Mouse (Mus musculus) hindbrain, postnatal 0 days (tissue): ENCODE measurements around the gene Setdb1. TPM values are rescaled to one million over a fixed set of nuclear protein-coding genes. Genes with fewer than 3 reads are reported as not detected.

Experiments
- ATAC-seq: fragments of 200-750 bp; cut with Nextera tagmentation; 2 replicates; pipeline ENCODE4 v1.8.0; 2017; ENCODE audit warnings: mild to moderate bottlenecking, moderate TSS enrichment, moderate library complexity
- DNase-seq: peaks from one replicate; pipeline ENCODE4 v3.0.0-alpha.2; 2015; ENCODE audit warnings: low spot score
- H3K27ac ChIP-seq: fragments of 300-500 bp; sonication (generic); 2 replicates; pipeline ENCODE4 v1.5.1; 2014; ENCODE audit warnings: mild to moderate bottlenecking
- H3K27me3 ChIP-seq: fragments of 300-500 bp; sonication (generic); 2 replicates; pipeline ENCODE4 v1.6.1; 2014; ENCODE audit warnings: low read length, mixed read lengths; ENCODE audit not compliant: insufficient read depth
- H3K36me3 ChIP-seq: fragments of 300-500 bp; sonication (generic); 2 replicates; pipeline ENCODE4 v1.6.1; 2014; ENCODE audit warnings: low read length, mixed read lengths; ENCODE audit not compliant: insufficient read depth
- H3K4me1 ChIP-seq: fragments of 300-500 bp; sonication (generic); 2 replicates; pipeline ENCODE4 v1.6.1; 2014; ENCODE audit warnings: antibody characterized with exemption, low read length, mixed read lengths; ENCODE audit not compliant: insufficient read depth
- H3K4me2 ChIP-seq: fragments of 300-500 bp; sonication (generic); 2 replicates; pipeline ENCODE4 v1.6.1; 2014; ENCODE audit warnings: low read depth, mild to moderate bottlenecking, low read length, moderate library complexity, mixed read lengths
- H3K4me3 ChIP-seq: fragments of 300-500 bp; sonication (generic); 2 replicates; pipeline ENCODE4 v1.5.1; 2014; ENCODE audit warnings: low read length
- H3K9ac ChIP-seq: fragments of 300-500 bp; sonication (generic); replicated peaks from 2 replicates; pipeline ENCODE4 v1.6.1; 2014; ENCODE audit warnings: mild to moderate bottlenecking, low read length, moderate library complexity, mixed read lengths
- H3K9me3 ChIP-seq: fragments of 300-500 bp; sonication (generic); 2 replicates; pipeline ENCODE4 v1.6.1; 2016; ENCODE audit warnings: low read length, mixed read lengths
- CTCF ChIP-seq: IDR thresholded peaks from 2 replicates; pipeline ENCODE4 v1.5.1; 2016; ENCODE audit warnings: antibody characterized with exemption, control low read depth, low read depth
- WGBS: fragments of 180-500 bp; shearing (Covaris S2); extraction: QIAGEN DNeasy Blood & Tissue Kit; methylation state at CpG from one replicate; pipeline ENCODE4 v1.1.7; 2014; 5-methylcytosine and 5-hydroxymethylcytosine counted together
- polyA plus RNA-seq: library from polyadenylated mRNA; unstranded; fragments of >200 nt; fragmentation: Nextera tagmentation; extraction: Ambion mirVana; gene quantifications from 2 replicates; pipeline ENCODE4 v1.2.1, GENCODE M21; 2015
- total RNA-seq: library from RNA; depleted of rRNA; stranded (reverse); fragments of >200 nt; gene quantifications from 2 replicates; pipeline ENCODE4 v1.2.3, GENCODE M21; 2014

Setdb1 gene
- total and polyA plus RNA-seq, 2 experiments from 2014 or later: 26.5 to 50.8 TPM

GRCm38 (mm10) chr3:95314075-95314474 is 42.9 kb downstream of the Setdb1 start:
- no peaks in the 10 kb centered on the region for H3K4me1 ChIP-seq
- no peak overlapping the region for H3K9ac ChIP-seq
- no peak for TF ChIP-seq CTCF
- no peaks in the 10 kb centered on the region for H3K36me3 ChIP-seq
- H3K9me3 ChIP-seq: no peaks in the 10 kb centered on the region
- H3K27ac ChIP-seq: peak overlapping the region; percentile 92
- peak overlapping the region; percentile 86 for H3K4me2 ChIP-seq
- WGBS: 65% methylated on average over 6 of the region's 6 CpGs
- 0 out of 2 replicates have a peak overlapping the region, but pooled peaks have one; percentile 79 for H3K4me3 ChIP-seq
- no peak for ATAC-seq
- no peak for DNase-seq
- no peaks in the 10 kb centered on the region for H3K27me3 ChIP-seq

GRCm38 (mm10) chr3:95313476-95313875 is 43.5 kb downstream of the Setdb1 start:
- ATAC-seq (no peak), DNase-seq (no peak)
- H3K4me2 ChIP-seq: no peak overlapping the region
- H3K9ac ChIP-seq: no peak overlapping the region
- no peaks in the 10 kb centered on the region for H3K9me3 ChIP-seq
- TF ChIP-seq CTCF: no peak
- H3K4me3 ChIP-seq: no peak overlapping the region
- H3K27ac ChIP-seq: no peak overlapping the region
- 45% methylated on average over 7 of the region's 7 CpGs for WGBS
- H3K4me1 ChIP-seq: no peaks in the 10 kb centered on the region
- no peaks in the 10 kb centered on the region for H3K36me3 ChIP-seq
- H3K27me3 ChIP-seq: no peaks in the 10 kb centered on the region

GRCm38 (mm10) chr3:95312623-95313022 is 44.4 kb downstream of the Setdb1 start:
- Histone ChIP-seq H3K4me1 (no peaks in the 10 kb centered on the region), H3K4me3 (no peak overlapping the region), H3K9me3 (no peaks in the 10 kb centered on the region), H3K27ac (no peak overlapping the region), H3K27me3 (no peaks in the 10 kb centered on the region), H3K36me3 (no peaks in the 10 kb centered on the region), H3K9ac (no peak overlapping the region), H3K4me2 (no peak overlapping the region)
- no peak for DNase-seq
- no peak for TF ChIP-seq CTCF
- 86% methylated on average over 6 of the region's 6 CpGs for WGBS
- ATAC-seq: no peak

- H3K4me1 ChIP-seq: no peaks in the 10 kb centered on the region
- H3K9me3 ChIP-seq: no peaks in the 10 kb centered on the region
- H3K4me2 ChIP-seq: no peak overlapping the region
- ATAC-seq (peak; percentile 43; the same call in 1 of the 2 replicates), DNase-seq (peak; percentile 84)
- H3K9ac ChIP-seq: no peak overlapping the region
- H3K27me3 ChIP-seq: no peaks in the 10 kb centered on the region
- no peaks in the 10 kb centered on the region for H3K36me3 ChIP-seq
- 64% methylated on average over 9 of the region's 9 CpGs for WGBS
- peak; percentile 88 for TF ChIP-seq CTCF
- H3K4me3 ChIP-seq: no peak overlapping the region
- no peak overlapping the region for H3K27ac ChIP-seq
Measured at GRCm38 (mm10) chr3:95310968-95311882, 45.8 kb downstream of the Setdb1 start.

GRCm38 (mm10) chr3:95310496-95310895 is 46.5 kb downstream of the Setdb1 start:
- no peak for TF ChIP-seq CTCF
- H3K27me3 ChIP-seq: no peaks in the 10 kb centered on the region
- H3K36me3 ChIP-seq: no peaks in the 10 kb centered on the region
- no peak for ATAC-seq
- no peaks in the 10 kb centered on the region for H3K9me3 ChIP-seq
- H3K4me1 ChIP-seq: no peaks in the 10 kb centered on the region
- H3K27ac ChIP-seq: no peak overlapping the region
- no peak overlapping the region for H3K4me3 ChIP-seq
- H3K4me2 ChIP-seq: no peak overlapping the region
- WGBS: 71% methylated on average over 3 of the region's 3 CpGs
- no peak for DNase-seq
- H3K9ac ChIP-seq: no peak overlapping the region

- no peak for TF ChIP-seq CTCF
Measured at GRCm38 (mm10) chr3:95307100-95307499, 49.9 kb downstream of the Setdb1 start, which contains the start of gene Anxa9. Gene Anxa9, minus strand, starts transcription at chr3:95307176.

GRCm38 (mm10) chr3:95306244-95306643 is 50.8 kb downstream of the Setdb1 start:
- no peaks in the 10 kb centered on the region for H3K9me3 ChIP-seq
- 86% methylated on average over 4 of the region's 4 CpGs for WGBS
- H3K4me2 ChIP-seq: no peak overlapping the region
- H3K9ac ChIP-seq: no peak overlapping the region
- H3K4me3 ChIP-seq: no peak overlapping the region
- H3K27me3 ChIP-seq: no peaks in the 10 kb centered on the region
- no peaks in the 10 kb centered on the region for H3K4me1 ChIP-seq
- no peak for TF ChIP-seq CTCF
- ATAC-seq (no peak), DNase-seq (no peak)
- H3K36me3 ChIP-seq: no peaks in the 10 kb centered on the region
- H3K27ac ChIP-seq: no peak overlapping the region

More at GRCm38 (mm10) chr3:95307100-95307499, 49.9 kb downstream of the Setdb1 start, which contains the start of gene Anxa9:
- H3K9me3 ChIP-seq: no peaks in the 10 kb centered on the region
- H3K4me1 ChIP-seq: no peaks in the 10 kb centered on the region
- H3K27me3 ChIP-seq: no peaks in the 10 kb centered on the region
- 76% methylated on average over 7 of the region's 7 CpGs for WGBS
- H3K27ac ChIP-seq: no peak within 1 kb of the TSS
- H3K36me3 ChIP-seq: no peaks in the 10 kb centered on the region
- peak; percentile 18; the same call in 1 of the 2 replicates for ATAC-seq
- no peak within 1 kb of the TSS for H3K9ac ChIP-seq
- H3K4me3 ChIP-seq: no peak within 1 kb of the TSS
- no peak for DNase-seq
- H3K4me2 ChIP-seq: no peak within 1 kb of the TSS
